Mouse (Mus musculus) monocyte, adult 2 months (primary cell): ENCODE measurements around the gene Rrp8.
A peak's percentile ranks its signal among the peaks of the same experiment; 100 is the strongest.
"Not testable (repeated sequence)": the region's sequence is repeated elsewhere in the genome, so short reads cannot be mapped to it uniquely, and the experiment has no call there.

ENCODE experiments used
- DNase-seq, 2 experiments: peaks; one replicate each; pipeline ENCODE4 v3.0.0; 2022; ENCODE audit warnings: low spot score in 2 of 2, low read depth in 1 of 2

The Rrp8 gene

DNA sequence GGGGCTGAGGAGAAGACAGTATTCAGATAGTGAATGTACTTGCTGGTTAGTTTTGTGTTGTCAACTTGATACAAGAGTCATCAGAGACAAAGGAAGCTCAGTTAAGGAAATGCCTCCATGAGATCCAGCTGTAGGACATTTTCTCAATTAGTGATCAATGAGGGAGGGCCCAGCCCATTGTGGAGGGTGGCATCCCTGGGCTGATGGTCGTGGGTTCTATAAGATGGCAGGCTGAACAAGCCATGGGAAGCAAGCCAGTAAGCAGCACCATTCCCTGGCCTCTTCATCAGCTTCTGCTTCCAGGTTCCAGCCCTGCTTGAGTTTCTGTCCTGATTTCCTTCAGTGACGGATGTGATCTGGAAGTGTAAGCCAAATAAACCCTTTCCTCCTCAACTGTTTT lies 10.6 kb upstream of the Rrp8 start:
- DNase-seq = no peak

DNA sequence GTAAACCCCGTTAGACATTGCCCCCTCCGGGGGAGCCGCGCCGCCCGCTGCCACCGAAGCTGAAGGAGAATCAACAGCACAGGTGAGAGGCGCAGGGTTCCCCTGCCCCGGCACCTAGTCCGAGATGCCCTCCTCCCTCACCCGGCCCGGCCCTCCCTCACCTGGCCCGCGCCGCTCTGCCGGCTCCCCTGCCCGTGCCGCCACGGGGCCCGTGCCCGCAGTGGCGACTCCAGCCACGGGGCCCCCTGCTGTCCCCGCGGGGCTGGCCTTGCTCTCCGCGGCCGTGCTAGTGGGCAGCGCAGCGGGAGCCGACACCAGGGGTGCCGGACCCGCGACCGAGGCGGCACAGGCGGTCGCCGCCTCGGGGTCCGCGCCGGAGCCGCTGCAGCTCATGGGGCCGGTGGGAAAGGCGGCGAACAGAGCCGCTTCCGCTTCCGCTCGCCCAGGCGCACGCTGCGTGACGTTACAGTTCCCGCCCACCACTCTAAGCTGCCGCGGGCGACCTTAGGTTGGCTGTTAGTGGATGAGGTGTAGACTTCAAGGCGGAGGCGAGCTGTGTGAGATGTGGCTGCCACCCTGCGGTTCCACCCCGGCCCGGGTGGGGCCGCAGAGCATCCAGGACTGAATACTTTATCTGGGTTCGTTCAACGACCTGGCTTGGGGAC lies 6.9 kb upstream of the Rrp8 start, which contains the start of gene Taf10:
TSS of gene Taf10 (minus strand) at position 436 of the 665 bp plus-strand sequence.
- peak; percentile 54 to 68 for DNase-seq

DNA sequence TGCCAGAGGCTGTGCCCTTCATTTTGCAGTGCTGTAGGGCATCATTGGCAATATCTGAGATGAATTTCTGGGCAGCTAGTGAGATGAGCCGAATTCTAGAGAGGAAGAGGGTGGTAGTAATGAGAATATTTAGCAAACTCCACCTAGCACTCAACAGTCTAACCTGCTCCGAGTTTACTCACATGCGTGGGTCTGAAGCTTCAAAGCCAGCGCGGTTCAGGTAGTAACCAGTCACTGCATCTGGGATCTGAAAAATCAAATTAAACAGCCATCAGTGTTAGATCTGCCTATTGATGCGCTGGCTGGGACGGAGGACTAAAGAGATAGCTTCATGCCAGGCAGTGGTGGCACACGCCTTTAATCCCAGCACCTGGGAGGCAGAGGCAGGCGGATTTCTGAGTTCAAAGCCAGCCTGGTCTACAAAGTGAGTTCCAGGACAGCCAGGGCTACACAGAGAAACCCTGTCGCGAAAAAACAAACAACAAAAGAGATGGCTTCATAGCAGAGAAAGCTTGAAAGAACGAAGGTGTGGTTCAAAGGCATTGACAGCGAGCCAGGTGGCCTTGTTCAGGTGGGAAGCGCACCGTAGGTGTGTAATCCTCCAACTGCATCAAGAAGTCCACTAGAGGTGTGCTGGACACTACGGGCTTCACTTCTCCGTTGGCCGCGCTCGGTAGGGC lies 6.2 kb upstream of the Rrp8 start:
- DNase-seq = not testable (repeated sequence)

DNA sequence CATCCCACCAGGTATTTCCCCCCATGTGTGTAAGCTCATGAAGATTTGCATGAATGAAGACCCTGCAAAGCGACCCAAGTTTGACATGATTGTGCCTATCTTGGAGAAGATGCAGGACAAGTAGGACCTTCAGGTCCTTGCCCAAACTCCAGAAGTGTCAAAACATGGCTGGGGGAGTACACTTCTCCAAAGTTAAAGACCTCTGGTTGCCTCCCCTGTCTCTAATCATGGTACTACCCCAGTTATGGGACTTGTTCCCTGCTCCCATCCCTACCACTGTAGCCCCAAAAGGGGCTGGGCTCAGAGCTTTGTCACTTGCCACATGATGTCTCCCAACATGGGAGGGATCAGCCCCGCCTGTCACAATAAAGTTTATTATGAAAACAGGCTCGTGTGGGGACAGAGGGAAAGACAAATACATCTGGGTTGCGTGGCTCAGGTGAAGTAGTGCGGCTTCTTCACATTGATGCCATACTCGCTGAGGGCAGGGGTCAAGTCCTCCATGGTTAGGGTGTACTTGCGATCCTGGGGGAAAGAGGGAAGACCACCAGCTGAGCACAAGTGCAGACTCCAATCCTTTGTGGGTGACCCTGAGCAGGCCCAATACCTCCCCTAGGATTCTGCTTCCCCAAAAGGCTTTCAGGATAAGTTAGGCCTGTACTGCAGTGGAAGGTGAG lies 5.5 kb upstream of the Rrp8 start:
- DNase-seq = not testable (repeated sequence)

DNA sequence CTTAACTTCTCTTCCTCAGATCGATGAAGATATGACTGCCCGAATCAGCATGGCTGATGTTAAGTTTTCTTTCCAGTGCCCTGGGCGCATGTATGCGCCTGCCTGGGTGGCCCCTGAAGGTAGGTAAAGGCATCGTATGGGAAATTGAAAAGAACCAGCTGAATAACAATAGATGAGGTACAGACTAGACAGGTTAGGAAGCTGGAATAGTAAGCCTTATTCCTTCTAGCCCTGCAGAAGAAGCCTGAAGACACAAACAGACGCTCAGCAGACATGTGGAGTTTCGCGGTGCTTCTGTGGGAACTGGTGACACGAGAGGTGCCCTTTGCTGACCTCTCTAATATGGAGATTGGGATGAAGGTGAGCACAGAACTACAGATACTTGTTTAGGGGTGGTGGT lies 4.8 kb upstream of the Rrp8 start:
- no peak for DNase-seq

DNA sequence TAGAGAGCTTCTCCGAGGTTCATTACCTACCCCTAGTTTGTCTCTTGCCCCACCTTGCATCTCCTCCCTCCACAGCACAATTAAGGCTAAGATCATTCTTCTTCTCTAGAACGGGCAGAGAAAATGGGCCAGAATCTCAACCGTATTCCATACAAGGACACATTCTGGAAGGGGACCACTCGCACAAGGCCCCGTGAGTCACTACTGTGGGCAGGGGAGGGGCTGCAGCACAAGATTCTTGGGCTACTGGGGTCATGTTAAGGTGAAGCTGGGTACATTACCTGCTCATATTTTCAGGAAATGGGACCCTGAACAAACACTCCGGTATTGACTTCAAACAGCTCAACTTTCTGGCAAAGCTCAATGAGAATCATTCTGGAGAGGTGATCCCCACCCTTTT lies 3.7 kb upstream of the Rrp8 start:
- no peak for DNase-seq

DNA sequence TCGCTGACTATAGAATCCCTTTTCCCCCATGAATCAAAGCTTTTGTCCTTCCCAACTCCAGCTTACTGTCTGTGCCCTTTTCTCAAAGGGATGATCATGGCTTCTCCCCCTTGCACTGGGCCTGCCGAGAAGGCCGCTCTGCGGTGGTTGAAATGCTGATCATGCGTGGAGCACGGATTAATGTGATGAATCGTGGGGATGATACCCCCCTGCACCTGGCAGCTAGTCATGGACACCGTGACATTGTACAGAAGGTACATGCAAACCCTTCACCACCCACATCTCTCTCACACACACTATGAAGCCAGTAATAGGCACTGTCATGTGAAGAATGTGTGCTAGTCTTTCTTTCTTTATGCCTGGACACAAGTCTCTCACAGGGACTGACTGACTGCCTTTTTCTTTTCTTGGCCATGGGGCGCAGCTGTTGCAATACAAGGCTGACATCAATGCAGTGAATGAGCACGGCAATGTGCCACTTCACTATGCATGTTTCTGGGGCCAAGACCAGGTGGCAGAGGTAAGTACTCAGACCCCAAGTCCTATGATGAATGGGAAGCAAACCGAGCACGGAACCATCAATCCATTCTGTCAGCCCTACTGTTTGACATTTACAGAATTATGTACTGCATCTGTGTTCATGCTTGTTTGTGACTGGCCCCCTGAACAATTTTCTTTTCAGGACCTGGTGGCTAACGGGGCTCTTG lies 3.1 kb upstream of the Rrp8 start:
- no peak for DNase-seq

DNA sequence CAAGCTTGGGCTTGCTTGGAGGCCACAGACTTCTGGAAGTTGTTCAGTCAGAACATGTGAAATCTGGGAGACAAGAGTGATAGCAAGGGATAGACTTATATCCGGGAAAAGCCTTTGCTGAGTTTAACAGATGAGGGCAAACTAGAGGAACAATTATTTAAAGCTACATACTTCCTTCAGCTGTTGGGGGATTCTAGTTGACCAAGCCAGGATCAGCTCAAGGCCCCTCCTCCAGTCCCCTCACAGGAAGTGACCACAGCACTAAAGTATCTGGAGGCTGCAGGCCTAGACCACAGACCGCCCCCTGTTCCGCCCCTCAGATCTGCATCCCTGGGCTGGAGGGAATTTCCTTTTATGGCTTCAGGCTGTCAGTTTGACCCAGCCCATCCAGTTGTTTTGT lies 1.8 kb upstream of the Rrp8 start:
- DNase-seq = no peak

DNA sequence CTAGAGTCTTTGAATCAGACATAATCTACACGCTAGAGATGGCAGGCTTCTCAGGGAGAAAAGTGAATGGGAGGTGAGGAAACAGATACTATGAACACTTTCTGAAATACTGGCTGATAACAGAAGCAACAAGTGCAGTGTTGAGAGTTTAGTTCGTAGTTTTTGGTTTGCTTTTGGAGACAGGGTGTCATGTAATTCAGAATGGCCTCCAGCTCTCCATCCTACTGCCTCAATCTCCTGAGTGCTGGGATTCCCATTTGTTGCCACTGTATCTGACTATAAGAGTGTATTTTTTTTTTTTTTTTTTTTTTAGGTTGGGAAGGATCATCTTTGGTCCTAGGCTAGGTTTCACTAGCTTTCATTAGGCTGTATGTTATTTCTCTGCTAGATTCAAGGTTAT lies 1.1 kb upstream of the Rrp8 start:
- no peak for DNase-seq

DNA sequence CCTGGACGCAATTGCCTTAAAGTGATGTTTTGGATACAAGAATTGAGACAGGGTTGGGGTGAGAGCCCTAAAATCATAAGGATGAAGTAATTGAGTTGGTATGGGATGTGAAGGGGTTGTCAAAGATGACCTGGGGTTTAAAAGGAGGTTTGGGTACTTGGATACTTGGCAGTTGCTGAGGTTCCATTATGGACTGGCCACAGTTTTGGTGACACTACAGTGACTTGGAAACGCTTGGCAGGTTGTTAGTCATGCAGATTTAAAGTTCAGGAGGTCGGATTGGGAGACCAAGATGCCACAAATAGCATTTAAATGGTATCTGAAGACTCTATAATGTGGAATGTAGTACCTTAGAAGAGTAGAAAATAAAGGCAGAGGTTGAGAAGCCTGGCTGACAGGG lies 463 bp upstream of the Rrp8 start:
- no peak for DNase-seq

DNA sequence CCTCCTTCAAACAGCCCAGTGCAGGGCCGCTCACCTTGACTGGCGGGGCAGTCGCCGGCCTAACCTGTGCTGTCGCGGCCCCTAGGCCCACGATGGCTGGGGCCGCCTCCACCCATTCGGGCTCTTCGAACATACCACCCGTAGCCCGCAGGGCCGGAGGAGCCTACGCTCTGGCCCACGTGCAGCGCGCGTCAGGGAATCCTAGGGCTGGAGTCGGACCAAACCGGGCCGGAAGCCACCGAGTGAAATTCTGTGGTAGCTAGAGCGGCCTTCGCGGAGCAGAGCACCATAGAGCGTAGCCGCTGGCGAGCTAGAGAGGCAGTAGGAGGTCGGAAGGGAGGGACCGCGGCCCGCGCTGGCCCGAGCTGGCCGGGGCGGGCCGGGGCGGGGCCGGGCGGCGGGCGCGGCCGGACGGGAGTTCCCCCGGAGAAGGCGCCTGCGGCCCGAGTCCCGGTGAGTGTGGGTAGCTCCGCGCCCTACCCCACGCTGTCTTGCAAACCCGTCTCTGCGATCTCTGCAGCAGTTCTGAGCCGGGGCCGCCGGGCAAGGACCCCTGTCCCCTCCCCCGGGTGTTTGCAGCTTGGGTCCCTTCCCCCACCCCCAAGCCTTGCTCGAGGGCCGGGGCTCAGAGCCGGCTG lies 802 bp downstream of the Rrp8 start, which contains the start of gene Ilk:
TSS of gene Ilk (plus strand) at position 329 of the 638 bp plus-strand sequence.
- DNase-seq = peak; percentile 71 to 82

DNA sequence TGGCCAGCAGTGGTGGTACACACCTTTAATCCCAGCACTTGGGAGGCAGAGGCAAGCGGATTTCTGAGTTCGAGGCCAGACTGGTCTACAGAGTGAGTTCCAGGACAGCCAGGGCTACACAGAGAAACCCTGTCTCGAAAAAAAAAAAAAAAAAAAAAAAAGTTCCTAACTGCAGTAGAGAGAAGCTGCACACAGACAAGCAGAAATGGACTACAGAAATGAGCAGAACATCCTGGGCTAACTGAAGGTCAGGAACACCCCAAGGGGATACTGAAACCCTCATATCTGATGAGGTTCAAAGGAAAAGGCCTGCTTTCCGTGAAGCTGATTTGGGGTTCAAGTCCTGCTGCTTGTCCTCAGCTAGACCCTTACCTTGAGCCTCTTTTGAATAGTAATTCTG lies 1.7 kb downstream of the Rrp8 start:
- DNase-seq = not testable (repeated sequence)

DNA sequence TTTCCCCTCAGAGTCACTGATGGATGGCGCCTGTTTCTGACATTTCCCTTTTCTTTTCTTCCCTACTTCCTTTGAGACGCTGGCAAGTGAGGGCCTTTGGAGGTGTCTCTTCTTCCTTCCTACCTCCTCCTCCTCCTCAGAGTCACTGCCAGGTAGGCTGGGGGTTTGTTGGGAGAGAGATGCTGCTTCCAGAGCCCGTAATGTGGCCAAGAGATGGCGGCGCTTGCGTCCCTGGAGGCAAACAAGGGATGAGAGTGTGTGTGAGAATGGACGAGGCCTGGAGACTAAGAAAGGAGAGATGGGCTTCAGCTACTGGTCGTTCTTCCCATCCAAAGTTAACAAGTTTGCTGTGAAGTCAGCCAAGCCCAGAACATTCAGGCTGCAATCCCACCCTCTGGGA lies 2.4 kb downstream of the Rrp8 start:
- no peak for DNase-seq

DNA sequence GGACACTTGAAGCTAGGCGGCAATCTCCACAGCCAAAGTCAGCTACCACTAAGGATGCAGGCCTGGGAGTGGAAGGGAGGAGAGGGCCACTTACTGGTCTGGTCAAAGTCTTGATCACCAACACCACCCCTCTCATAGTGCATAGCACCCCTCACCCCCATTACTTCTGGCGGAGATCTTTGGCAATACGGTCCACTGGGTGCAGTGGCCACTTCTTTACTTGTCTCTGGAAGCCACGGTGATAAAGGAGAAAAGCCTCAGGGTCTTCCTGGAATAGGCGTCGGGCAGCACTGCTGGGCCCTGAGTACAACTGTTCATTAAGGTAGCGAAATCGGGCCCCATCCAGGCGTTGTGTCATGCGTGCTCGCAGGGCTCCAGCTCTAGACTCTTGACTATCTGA lies 3.3 kb downstream of the Rrp8 start:
- no peak for DNase-seq

DNA sequence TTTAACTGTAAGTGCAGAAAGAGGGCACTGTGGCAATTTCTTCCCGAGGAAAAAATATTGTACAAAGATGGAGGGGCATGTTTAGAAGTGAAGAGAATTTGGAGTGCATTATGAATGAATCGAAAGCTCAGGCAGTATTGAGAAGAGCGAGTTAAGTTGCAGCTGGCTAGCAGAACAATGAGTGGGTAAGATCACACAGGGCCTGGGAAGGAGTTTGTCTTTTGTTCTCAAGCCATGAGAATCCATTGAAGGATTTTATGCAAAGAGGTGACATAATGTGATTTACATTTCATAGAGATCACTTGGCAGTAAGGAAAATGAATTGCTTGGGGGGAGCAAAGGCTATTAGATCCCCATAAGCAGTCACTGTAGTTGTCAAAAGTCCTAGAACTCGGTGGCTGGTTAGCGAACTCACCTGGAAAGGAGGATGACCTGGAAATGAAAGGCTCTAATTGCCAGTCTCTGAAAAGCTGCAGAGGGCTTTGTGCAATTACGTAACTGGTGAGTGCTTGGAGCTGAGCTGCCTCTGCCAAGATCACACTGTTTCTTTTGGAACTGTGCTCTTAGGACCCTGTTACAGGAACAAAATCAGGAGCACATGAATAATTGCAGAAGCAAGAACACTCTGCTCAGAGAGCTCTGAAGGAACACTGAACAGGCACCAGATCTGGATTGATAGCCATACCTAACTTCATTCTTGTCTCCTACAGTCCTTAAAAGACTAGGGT lies 8.3 kb downstream of the Rrp8 start:
- no peak for DNase-seq

DNA sequence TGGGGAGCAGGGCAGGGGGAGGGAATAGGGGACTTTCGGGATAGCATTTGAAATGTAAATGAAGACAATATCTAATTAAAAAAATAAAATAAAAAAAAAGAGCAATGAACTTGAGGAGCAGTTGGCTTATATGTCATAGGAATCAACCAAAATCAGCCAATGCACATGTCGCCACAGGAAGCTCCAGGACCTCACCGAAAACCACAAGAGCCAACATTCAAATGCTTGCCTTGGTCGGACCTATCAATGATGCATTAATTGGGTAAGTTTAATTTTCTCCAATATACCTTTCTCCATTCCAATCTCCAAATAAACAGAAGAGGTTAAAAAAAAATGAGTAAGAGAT lies 10.2 kb downstream of the Rrp8 start:
- DNase-seq = no peak

DNA sequence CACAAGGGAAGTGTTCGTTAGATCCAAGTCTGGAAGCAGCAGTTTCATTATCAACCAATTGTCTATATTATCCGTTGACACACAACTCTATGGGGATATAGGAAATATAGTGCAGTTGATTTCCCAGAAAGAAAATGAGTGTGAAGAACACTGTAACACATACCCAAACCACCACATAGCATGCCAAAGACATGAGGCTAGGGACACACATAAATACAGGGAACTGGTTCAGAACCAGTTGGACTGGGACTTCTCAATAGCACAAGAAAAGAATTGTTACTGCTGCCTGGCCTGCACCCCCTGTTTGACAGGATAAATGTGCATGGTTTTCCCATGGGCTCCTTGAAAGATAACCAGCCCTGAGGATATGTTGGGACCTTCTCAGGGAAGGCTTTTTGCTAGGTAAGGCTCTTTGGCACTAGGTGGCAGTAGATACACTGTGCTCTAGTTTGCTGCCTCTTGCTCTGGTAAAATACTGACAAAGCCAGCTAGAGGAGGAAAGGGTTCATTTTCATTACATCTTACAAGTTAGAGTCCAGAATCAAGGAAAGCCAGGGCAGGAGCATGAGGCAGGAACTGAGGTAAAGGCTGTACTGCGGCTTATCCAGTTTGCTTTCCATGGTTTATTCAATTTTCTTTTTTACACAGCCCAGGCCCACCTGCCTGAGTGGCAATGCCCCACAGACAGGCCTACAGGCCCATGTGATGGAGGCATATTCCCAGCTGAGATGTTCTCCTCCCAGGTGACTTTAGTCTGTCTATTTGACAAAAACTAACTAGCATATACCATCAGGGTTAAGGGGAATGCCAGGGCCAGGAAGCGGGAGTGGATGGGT lies 10.8 kb downstream of the Rrp8 start:
- DNase-seq = no peak

DNA sequence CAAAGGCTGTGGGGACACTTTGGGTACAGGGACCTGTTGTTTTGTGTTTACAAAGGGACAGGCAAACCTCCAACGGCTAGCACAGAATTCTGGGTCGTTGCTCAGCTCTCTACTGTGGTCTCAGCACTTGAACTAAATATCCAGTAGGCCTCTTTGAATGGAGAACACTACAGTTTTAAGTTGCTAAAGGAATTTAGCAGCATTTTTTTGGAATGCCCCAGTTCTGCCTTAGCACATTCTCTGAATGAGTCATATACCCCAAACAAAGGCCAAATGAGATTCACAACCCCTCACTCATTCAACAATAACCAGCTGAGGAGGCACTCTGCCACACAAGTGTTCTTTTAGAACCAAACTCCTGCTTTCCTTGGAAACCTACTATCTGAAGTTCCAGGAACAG lies 15.3 kb downstream of the Rrp8 start:
- DNase-seq = no peak

DNA sequence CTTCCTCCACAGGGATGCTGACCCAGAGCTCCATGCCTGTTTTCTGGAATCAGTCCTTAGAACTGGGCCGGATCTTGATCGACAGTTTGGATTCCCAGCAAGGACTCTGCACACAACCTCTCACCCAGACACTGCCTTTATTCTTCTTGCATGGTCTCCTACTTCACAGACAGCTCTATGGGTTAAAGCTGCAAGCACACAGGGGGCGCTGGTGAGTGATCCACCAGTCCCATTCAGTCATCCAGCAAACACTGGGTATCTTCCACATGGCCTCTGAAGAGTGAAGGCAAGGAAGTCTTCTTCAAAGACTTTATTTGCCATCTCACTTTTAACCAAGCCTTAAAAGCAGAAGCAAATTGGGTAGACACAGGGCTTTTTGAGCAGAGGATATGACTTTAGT lies 21.8 kb downstream of the Rrp8 start:
- DNase-seq = no peak

DNA sequence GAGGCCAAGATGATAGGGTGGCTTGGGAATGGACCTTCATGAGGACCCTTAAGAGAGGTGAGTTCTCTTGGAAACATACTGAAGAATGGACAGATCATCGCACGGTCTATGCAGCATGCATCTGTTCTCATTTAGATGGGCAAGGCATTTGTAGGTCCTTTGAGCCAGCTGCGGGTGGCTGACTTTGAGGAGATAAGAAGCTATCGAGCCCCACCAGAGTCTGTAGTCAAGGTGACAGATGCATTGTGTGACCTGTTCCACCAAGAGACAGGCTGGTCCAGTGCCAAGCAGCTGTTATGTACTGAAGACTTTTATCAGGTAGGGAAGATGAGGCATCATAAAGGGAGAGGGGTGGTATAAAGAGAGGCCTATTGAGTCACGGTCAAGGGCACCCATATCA lies 28.5 kb downstream of the Rrp8 start:
- DNase-seq = no peak
